Mouse (Mus musculus) frontal cortex, adult (tissue): ENCODE measurements at regions not wholly inside any gene's neighbourhood (a gene's known extent, or its start where the extent isn't known, plus 50 kb on each side); places are given as distances from the start of the nearest gene placed in this dataset.

ENCODE experiments used
- ATAC-seq: cut with Nextera tagmentation; 2 replicates; pipeline ENCODE4 v1.9.2; 2017; ENCODE audit warnings: mild to moderate bottlenecking, moderate library complexity, mixed read lengths; ENCODE audit not compliant: low TSS enrichment

- ATAC-seq: peak; percentile 34; the same call in 1 of the 2 replicates
These were observed 165.1 kb upstream of the Irx3 start for GRCm38 (mm10) chr8:91966891-91967370.

DNA sequence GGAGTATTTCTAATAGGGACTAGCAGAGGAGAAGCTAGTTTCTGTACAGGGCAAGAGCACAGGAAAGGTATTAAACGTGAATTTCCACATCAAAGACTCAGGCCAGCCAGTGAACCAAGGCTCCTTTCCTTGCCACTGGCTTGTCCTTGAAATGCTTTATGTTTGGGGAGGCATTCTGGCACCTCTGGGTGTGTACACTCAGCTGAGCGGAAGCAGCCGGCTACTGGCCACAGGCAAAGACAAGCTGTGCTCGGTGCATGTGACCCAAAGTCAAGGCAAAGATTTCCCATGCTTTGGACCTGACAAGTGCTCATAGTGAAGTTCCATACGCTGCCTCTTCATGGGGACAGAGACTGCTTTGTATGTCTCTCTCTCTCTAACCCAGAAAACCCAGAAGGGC is 159.8 kb upstream of the Irx3 start:
- ATAC-seq: no peak

DNA sequence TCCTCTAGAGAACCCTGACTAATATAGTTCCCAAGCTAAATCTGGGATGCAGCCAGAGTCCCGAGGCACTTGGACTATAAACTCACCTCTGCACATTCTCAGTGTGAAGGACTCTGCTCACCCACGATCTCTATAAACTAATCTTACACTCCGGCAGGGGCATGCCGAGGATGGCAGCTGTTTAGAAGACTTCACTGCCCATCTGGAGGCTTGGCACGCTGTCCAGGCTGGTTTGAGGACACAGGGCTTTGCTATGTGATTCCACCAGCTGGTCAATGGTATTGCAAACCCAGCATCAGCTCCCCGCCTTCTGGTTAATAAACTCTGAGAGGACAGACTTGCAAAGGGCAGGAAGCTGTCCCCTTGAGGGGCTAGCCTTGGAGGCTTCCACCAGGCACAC is 153.3 kb upstream of the Irx3 start:
- ATAC-seq: no peak

DNA sequence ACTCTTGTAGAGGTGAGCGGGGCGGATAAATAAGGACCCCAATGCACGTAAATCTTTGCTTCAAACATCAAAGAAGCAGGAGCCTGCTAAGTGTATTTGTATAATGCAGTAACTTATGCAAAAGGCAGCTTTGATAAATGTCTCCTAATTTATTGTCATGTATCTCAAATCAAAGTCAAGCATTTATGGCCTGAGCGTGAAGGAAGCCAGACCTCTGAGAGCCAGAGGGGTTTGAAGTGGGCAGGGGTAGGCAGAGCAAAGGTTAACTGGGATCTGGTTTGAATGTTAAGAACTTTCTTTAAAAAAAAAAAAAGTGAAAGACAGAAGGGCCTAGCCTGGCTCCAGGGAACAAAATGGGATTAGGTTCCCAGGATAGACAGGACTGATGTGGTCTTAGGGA is 151.1 kb upstream of the Irx3 start:
- ATAC-seq: no peak

GRCm38 (mm10) chr8:91949110-91949509 is 147.2 kb upstream of the Irx3 start:
- no peak for ATAC-seq

DNA sequence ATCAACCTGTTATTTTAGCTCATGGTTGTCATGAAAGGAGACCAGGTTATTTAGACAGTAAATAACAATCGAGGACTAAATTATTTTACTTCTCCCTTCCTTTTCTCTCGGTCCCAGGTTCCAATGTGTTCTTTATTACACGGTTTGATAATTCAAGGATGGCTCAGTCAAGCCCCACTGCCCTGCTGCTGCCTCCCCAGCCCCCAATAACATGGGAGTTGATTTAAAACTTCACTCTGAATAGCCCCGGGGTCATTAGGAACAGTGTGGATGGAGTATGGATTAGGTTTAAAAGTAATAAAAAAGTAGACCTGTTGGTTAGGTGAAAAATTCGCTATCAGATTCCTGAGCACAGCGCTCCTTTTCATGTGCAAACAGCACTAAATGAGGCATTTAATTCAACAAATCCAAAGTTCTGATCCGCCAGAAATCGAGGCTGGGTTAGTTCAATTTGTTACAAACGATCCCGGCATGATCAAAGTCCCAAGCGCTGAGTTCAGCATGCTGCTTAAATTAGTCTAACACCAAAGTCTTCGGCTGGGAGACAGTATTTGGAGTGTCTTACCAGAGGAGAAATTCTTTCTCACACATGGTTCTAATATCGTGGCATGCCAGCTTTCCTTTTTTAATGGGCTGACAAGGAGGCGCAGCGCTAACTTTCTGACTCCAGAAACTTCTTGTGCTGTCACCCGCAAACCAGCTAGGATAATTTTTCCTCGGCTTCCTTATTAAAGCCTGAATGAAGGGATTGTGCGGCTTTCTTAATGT is 146.5 kb upstream of the Irx3 start:
- no peak for ATAC-seq

DNA sequence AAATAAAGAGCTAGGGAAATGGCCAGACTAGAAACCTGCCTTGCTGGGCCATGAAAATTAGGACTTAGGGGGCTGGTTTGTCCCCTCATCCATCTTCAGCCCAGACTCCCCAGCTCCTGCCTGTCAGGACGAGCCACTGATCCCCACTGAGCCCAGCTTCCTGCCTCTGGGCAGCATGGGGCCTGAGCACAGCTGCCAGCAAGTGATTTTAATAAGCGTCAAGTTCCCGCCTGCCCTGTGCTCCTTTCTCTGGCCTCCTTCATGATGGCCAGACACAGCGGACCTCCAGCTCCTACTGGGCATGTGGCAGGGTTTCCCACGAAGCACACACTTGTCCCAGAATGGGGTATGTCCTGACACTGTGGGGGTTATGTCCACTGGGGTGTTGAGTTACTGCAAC is 139.1 kb upstream of the Irx3 start:
- no peak for ATAC-seq

- peak; percentile 72; the same call in 1 of the 2 replicates for ATAC-seq
These were observed 135.4 kb upstream of the Irx3 start for GRCm38 (mm10) chr8:91937227-91937626.

GRCm38 (mm10) chr8:91930520-91930919 is 128.7 kb upstream of the Irx3 start:
- ATAC-seq: no peak

- ATAC-seq: no peak
These were observed 124.2 kb upstream of the Irx3 start for GRCm38 (mm10) chr8:91925968-91926524.

- no peak for ATAC-seq
These were observed 122.3 kb upstream of the Irx3 start for GRCm38 (mm10) chr8:91924152-91924551.

DNA sequence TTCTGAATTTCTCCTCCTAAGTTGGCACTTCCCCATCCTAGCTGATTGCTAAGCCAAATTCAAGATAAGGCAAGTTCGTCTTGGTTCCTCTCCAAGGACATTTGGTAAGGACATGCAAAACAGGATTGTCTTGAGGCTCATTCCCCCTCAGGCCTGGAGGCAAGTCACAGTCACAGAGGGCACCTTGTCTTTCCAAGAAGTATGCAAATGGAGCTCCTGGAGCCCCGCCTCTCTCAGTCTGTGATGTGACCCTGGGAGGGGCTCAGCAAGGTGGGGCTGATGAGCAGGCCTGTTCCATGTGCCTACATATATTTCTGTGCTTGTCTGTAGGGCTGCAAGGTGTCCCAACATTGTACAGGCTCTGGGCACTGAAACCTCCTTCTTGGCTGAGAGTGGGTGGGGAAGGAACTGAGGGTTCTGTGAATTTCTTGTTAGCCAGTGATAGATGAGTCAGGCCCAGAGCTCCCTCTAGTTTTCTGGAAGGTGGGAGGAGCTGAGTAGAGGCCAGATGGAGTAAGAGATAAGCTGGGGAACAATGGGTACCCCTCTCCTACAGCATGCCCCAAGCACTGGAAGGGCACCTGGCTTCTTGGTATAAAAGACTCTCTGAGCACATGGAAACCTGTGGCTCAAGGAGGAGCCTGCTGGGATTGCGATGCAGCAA is 120.5 kb upstream of the Irx3 start:
- ATAC-seq: peak; percentile 98

DNA sequence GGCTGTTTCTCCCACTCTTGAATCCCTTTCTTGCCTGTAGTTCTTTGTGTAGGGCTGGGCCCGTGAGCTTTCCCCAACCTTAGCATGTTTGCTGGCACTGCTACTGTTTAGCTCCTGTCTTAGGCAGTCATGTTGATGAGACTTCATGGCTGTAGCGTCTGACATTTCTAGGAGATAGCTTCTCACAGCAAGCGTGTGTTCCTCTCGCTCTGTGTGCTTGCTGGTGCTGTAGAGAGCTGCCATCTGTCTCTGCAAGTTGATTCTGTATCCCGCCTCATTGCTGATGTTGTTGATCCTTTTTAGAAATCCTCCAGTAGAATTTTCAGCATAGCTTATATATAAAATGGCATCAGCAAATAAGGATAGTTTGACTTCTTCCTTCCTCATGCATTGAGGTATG is 116.0 kb upstream of the Irx3 start:
- ATAC-seq: peak; percentile 87

DNA sequence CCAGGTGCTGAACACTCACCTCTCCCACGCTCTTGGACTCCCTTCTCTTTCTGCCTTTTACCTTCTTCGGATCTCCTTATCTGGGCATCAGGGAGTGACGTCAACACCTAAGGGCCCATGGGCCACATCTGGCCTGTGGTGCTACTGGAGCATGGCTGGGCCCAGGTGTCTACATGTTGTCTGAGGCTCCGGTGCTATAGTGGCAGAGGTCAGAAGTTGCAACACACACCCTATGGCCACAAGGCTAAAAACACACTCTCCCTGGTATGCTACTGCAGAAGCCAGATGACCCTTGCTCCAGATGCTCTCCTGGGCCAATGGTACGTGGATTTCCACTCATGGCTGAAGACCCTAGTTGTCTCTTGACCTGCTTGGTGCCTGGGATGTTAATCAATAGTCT is 112.1 kb upstream of the Irx3 start:
- ATAC-seq: no peak

DNA sequence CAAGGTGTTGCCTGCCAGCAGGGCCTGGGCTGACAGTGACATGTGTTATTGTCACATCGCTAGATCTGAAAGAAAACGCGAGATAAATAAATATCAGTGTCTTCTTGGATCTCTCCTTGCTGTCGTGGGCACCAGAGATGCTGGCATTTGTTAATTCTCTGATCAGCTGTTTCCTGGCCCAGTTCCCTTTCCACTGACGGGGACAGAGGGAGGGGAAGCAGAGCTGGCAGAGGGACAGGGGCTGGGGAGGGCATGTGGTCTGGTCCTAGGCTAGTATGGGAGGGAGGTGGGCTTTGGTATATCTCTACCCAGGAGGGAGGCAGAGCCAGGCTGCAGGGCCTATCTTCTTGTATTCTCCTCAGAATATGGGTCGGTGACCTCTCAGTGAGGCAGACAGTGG is 111.3 kb upstream of the Irx3 start:
- no peak for ATAC-seq

DNA sequence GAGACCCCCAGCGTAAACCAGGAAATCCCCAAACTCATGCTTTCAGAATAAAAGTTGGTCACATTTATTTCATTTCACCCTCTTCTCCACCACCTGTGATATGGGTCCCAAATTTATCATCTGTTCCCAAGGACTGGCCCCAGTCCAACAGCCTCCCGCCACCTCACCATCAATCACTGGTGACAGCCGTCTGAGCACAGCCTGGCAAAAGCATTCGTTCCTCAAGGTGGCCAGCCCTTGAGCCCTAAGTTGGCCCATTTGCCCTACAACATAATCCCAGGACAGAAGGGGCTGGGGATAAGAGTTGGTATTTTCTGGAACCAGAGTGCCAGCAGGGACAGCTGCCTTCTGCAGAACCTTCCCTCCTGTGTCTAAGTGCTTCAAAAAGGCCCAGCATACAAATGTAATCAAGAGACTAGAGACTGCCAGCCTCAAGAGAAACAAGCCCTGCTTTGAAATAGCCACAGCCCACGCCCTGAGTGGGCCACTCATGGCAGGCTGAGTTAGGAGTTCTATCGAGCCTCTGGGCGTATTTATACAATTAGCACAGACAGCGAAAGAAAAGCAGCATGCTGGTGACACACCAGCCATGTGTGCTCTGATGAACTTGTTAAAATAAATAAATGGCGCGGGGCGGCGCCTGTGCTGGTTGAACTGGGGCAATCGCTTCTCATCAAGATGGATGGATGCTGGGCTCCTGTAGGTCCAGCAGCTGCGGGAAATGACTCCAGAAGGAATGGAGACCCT is 107.9 kb upstream of the Irx3 start:
- ATAC-seq: peak; percentile 90

- no peak for ATAC-seq
These were observed 107.0 kb upstream of the Irx3 start for GRCm38 (mm10) chr8:91908731-91909353.

DNA sequence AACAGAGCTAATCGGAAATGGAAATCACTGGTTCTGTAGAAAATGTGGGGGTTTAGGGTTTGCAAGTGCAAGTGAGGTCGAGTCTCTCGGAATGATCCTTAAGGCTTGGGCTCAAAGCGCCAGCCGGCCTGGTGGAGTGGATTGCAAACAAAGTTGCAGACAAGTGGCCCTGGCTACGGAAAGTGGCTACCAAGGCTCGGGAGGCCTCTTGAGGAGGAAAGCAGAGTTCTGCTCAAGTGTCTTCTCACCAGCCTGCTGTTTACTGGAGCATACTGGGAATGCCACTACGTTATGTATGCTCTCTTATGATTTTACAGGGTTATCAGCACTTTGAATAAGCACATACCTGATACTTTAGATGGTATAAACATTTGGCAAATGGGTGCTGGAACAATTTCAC is 105.3 kb upstream of the Irx3 start:
- no peak for ATAC-seq

GRCm38 (mm10) chr8:91901525-91902281 is 99.8 kb upstream of the Irx3 start:
- ATAC-seq: no peak

GRCm38 (mm10) chr8:91899747-91900146 is 97.9 kb upstream of the Irx3 start:
- ATAC-seq: no peak

- no peak for ATAC-seq
These were observed 95.5 kb upstream of the Irx3 start for GRCm38 (mm10) chr8:91897381-91897780.
